Mouse (Mus musculus): ENCODE measurements around the gene Usp37. TPM values are rescaled to one million over a fixed set of nuclear protein-coding genes. Genes with fewer than 3 reads are reported as not detected.
A peak's percentile ranks its signal among the peaks of the same experiment; 100 is the strongest.

The Usp37 gene
- polyA plus RNA-seq, 1 experiment from 2014 or later = 24.1 TPM

DNA sequence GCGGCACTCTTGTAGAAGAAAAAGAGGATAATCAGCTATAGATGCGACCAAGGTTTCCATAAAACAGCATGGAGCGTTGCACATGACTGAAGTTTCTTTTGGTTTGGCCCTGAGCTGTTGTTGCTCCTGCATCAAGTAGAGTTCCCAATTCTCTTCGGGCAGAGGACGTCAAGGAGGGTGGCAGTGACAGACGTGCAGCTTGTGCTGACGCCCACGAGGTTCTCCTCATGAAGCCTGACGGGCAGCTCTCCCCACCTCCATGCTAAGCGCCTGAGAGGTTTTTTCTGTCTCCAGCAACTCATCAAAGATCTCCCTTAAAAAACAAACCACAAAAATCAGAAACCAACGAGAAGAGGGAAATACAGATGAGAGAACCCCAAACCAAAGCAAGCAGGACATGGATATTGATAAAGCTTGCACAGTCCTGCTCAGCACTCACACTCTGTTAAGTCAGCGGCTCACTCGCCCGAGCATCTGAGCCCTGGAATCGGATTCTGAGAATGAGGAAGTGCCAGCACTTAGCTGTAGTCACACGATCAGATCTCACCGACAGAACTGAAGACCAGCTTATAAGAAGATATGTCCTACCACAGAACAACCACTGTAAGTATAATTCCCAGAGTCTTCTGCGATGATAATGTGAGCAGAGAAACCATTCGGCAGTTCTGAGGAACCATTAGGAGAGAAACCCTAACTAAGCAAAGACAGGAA lies 104.8 kb downstream of the Usp37 start:
- Histone ChIP-seq H3K27me3 (no peaks in the 10 kb centered on the region), H3K36me3 (peaks cover 79% of the 10 kb centered on the region), H3K4me2 (no peak overlapping the region), H3K4me3 (no peak overlapping the region), H3K9me3 (no peaks in the 10 kb centered on the region), H3K9ac (no peak overlapping the region), H3K27ac (replicated peaks) (no peak overlapping the region), H3K4me1 (replicated peaks) (no peaks in the 10 kb centered on the region)
- no peak for ATAC-seq (ENCODE audit: low read depth)
- WGBS = 92% methylated on average over 19 of the region's 19 CpGs

DNA sequence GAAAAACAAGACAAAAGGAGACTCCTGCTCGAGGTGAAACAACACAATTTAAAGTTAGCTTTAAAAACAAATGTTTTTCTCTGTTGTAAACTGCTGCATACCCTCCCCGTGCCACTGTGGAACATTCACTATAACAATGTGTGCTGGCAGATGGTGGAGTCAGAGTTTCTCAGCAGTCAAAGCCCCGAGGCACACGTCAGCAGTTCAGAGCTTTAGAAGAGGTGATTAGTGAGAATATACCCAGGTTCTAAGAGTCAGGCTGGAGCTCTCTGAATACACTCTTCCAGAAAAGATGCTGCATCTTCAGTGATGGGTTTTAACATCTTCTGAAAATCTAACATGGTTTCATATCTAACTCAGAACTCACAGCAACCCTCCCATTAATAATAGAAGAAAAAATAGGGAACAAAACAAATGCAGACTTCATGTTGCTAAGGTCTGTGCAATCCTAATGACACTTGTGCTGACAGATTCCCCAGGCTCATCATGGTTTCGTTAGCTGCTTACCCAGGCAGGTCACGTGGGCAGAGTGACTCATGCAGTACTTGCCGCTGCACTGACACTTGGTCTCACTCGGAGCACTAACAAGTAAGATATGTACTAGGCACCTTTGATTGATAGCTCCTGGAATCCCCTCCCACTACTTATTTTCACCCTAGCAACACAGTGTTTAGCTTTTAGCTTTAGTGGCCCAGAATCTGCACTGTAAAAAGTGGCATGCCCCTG lies 106.2 kb downstream of the Usp37 start:
- H3K9me3 ChIP-seq = no peaks in the 10 kb centered on the region
- 0 out of 2 replicates have a peak overlapping the region, but pooled peaks have one; percentile 15 for H3K27ac ChIP-seq (replicated peaks)
- H3K36me3 ChIP-seq = peaks cover 69% of the 10 kb centered on the region
- no peak overlapping the region for H3K4me3 ChIP-seq
- no peaks in the 10 kb centered on the region for H3K27me3 ChIP-seq
- H3K9ac ChIP-seq = no peak overlapping the region
- no peak for ATAC-seq (ENCODE audit: low read depth)
- no peak overlapping the region for H3K4me2 ChIP-seq
- 77% methylated on average over 8 of the region's 8 CpGs for WGBS
- H3K4me1 ChIP-seq (replicated peaks) = no peaks in the 10 kb centered on the region

DNA sequence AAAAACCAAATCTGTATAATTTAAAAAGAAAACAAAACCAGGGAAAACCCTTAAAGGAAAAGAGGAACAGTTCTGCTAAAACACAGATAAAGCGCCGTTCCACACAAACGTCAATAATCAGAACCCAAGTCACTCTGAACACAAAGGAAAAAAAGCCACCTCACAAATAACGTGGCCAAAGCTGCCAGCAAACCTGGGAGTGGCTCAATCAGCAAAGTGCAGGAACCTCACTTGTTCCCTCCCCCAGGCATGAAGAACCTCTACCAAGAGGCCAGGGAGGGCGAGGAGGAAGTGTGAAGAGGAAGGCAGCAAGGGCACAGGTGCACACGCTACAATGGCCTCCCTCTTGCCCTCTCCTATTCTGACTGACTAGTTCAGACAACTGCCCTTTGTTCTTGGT lies 108.5 kb downstream of the Usp37 start:
- no peaks in the 10 kb centered on the region for H3K9me3 ChIP-seq
- WGBS = 91% methylated on average over 6 of the region's 6 CpGs
- H3K4me2 ChIP-seq = no peak overlapping the region
- ATAC-seq (ENCODE audit: low read depth) = no peak
- H3K4me3 ChIP-seq = no peak overlapping the region
- peaks cover 52% of the 10 kb centered on the region for H3K36me3 ChIP-seq
- H3K27me3 ChIP-seq = no peaks in the 10 kb centered on the region
- H3K27ac ChIP-seq (replicated peaks) = no peak overlapping the region
- peaks cover 4% of the 10 kb centered on the region; the same call in 1 of the 2 replicates for H3K4me1 ChIP-seq (replicated peaks)
- H3K9ac ChIP-seq = no peak overlapping the region

DNA sequence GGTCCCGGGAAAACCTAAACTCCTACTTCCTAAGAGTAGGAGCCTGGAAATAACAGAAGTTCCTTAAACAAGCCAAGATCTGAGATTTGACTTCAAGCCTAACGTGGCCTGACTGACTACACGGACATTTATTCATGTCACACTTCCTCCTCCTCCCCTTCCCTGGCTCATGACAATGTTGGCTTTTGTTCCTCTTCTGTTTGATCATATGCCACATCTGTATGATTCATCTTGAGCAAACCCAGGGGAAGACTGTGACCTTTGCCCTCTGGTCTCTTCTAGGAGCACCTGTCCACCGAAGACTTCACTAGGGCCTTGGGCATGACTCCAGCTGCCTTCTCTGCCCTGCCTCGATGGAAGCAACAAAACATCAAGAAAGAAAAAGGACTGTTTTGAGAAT lies 109.5 kb downstream of the Usp37 start:
- Histone ChIP-seq H3K9ac (no peak overlapping the region), H3K4me3 (no peak overlapping the region), H3K4me1 (replicated peaks) (peaks cover 4% of the 10 kb centered on the region; the same call in 1 of the 2 replicates), H3K4me2 (no peak overlapping the region), H3K36me3 (peaks cover 44% of the 10 kb centered on the region), H3K27me3 (no peaks in the 10 kb centered on the region), H3K9me3 (no peaks in the 10 kb centered on the region), H3K27ac (replicated peaks) (no peak overlapping the region)
- WGBS = 69% methylated on average over 5 of the region's 5 CpGs
- no peak for ATAC-seq (ENCODE audit: low read depth)

DNA sequence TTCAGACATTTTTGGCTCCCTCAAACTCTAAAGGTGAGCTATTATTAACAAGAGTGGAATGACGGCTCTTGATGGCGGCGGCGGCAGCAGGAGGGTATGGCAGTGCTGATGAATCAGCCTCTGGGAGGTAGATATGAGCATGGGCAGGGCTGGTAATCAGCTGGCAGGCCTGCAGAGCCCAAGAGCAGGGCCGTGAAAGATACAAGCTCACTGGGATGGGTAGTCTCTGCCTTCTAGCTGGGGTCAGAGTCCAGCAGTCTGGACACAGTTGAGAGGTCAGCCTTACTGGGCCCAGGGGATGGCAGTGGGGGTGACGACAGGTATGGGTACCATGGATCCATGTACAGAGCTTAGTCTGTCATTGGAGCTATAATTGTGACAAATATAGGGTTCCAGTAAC lies 110.9 kb downstream of the Usp37 start:
- H3K4me1 ChIP-seq (replicated peaks) = peaks cover 4% of the 10 kb centered on the region; the same call in 1 of the 2 replicates
- no peak for ATAC-seq (ENCODE audit: low read depth)
- no peak overlapping the region for H3K9ac ChIP-seq
- WGBS = 78% methylated on average over 6 of the region's 6 CpGs
- H3K9me3 ChIP-seq = no peaks in the 10 kb centered on the region
- H3K36me3 ChIP-seq = peaks cover 32% of the 10 kb centered on the region
- no peak overlapping the region for H3K4me2 ChIP-seq
- no peak overlapping the region for H3K27ac ChIP-seq (replicated peaks)
- no peaks in the 10 kb centered on the region for H3K27me3 ChIP-seq
- H3K4me3 ChIP-seq = no peak overlapping the region

DNA sequence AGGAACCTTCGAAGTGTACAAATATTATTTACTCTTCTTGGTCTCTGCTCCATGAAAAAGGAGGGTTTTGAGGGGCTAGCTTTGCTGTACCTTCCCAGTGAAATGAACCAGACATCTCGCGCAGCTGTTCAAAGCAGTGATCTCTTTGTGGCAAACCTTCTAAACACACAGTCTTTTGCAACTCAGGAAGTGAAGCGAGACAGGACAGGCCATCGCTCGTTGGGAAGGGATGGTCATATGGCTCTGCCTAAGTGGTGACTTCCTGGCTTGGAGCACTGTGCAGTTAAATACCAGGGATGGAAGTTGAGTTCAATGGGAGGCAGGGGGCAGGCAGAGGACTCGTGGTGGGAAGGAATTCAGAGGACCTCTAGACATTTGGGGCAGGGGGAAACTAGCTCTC lies 118.2 kb downstream of the Usp37 start:
- Histone ChIP-seq H3K9me3 (no peaks in the 10 kb centered on the region), H3K36me3 (no peaks in the 10 kb centered on the region), H3K27me3 (no peaks in the 10 kb centered on the region), H3K4me1 (replicated peaks) (peaks cover 4% of the 10 kb centered on the region; the same call in 1 of the 2 replicates), H3K27ac (replicated peaks) (no peak overlapping the region), H3K9ac (no peak overlapping the region), H3K4me3 (no peak overlapping the region), H3K4me2 (no peak overlapping the region)
- 81% methylated on average over 7 of the region's 7 CpGs for WGBS
- ATAC-seq (ENCODE audit: low read depth) = no peak

DNA sequence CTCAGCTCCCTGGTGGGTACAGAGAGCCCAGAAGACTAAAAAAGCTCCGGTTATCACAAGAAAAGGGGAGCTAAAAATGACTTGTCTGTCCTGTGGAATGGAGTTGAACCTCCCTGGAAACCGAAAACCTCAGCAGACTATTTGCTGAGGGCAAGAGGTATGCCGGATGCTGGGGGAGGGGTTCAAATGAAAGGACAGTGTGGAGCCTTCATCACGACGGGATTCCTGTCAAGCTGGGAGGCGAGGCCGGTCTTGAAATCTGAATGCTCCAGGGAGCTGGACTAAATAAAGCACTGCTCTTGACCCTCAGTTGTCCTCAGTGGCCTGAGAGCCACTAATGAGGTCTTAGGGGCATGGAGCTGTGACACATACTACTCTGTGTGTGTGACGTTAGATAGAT lies 120.9 kb downstream of the Usp37 start:
- Histone ChIP-seq H3K36me3 (no peaks in the 10 kb centered on the region), H3K4me1 (replicated peaks) (peaks cover 4% of the 10 kb centered on the region; the same call in 1 of the 2 replicates), H3K9ac (no peak overlapping the region), H3K27me3 (no peaks in the 10 kb centered on the region), H3K4me3 (no peak overlapping the region), H3K4me2 (no peak overlapping the region), H3K9me3 (no peaks in the 10 kb centered on the region), H3K27ac (replicated peaks) (no peak overlapping the region)
- no peak for ATAC-seq (ENCODE audit: low read depth)
- 42% methylated on average over 8 of the region's 8 CpGs for WGBS

DNA sequence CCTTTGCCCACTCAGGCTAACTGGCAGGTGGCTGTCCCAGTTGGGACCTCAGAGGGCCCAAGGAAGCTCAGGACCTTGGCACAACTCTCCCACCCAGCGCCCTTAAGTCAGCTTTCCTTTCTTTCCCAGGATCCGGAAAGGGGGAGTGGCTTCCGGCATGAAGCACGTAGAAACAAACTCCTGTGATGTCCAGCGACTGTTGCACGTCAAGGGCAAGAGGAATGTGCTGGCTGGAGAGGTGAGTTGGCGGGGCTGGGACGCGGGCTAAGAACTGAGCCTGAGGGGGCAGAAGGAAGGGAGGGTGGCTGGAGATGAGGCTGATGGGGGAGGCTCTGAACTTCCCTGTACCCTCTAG lies 124.7 kb downstream of the Usp37 start:
- H3K36me3 ChIP-seq = no peaks in the 10 kb centered on the region
- no peak overlapping the region for H3K4me2 ChIP-seq
- no peak overlapping the region for H3K9ac ChIP-seq
- peaks cover 4% of the 10 kb centered on the region; the same call in 1 of the 2 replicates for H3K4me1 ChIP-seq (replicated peaks)
- H3K9me3 ChIP-seq = no peaks in the 10 kb centered on the region
- H3K4me3 ChIP-seq = no peak overlapping the region
- no peak overlapping the region for H3K27ac ChIP-seq (replicated peaks)
- 77% methylated on average over 9 of the region's 9 CpGs for WGBS
- ATAC-seq (ENCODE audit: low read depth) = no peak
- H3K27me3 ChIP-seq = no peaks in the 10 kb centered on the region

DNA sequence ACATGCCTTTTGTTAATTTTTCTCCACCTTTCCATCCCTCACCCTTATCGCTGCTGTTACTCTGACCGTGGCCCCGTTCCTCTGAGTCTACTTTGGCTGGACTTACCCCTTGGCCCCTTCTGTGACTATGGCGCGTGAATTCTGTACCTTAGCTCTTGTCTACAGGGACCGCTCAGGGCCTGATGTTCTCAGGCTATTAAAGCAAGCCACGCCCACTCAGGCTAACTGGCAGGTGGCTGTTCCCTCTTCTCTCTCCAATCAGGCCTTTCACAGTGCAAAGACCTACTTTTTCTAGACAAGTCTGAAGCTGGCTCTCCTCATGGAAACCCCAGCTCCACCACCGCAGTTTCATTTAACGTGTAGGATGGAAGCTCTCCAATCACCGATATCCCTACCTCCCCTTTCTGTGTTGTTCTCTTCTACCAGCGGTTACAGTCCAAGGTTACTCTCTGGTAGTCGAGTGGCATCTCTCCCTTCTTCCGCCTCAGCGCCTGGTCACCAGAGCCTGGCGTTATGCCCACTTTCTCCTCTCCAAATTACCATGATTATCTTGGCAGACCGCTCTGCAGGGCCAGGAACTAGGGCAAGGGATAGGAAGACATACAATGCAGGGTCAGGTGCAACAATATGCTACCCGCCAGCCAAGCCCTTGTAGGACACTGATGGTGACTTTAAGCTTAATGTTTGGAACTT lies 125.2 kb downstream of the Usp37 start:
- H3K27me3 ChIP-seq = no peaks in the 10 kb centered on the region
- WGBS = 77% methylated on average over 17 of the region's 17 CpGs
- ATAC-seq (ENCODE audit: low read depth) = no peak
- peaks cover 4% of the 10 kb centered on the region; the same call in 1 of the 2 replicates for H3K4me1 ChIP-seq (replicated peaks)
- no peak overlapping the region for H3K4me2 ChIP-seq
- H3K9ac ChIP-seq = no peak overlapping the region
- H3K27ac ChIP-seq (replicated peaks) = no peak overlapping the region
- no peaks in the 10 kb centered on the region for H3K36me3 ChIP-seq
- H3K4me3 ChIP-seq = no peak overlapping the region
- H3K9me3 ChIP-seq = no peaks in the 10 kb centered on the region

DNA sequence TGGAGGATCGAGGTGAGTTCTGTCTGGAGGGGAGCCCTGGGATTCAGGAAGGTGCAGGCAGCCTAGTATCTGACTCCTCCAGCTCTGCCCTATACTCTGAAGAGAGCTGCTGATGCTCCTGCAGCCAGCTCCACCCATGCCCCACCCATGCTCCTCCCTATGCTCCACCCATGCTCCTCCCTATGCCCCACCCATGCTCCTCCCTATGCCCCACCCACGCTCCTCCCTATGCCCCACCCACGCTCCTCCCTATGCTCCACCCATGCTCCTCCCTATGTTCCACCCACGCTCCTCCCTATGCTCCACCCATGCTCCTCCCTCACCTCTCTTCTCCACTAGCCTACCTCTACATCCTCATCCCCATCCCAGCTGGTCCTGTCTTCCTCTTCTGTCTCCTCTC lies 128.9 kb downstream of the Usp37 start:
- H3K4me1 ChIP-seq (replicated peaks) = no peaks in the 10 kb centered on the region
- no peaks in the 10 kb centered on the region for H3K9me3 ChIP-seq
- H3K27me3 ChIP-seq = no peaks in the 10 kb centered on the region
- H3K27ac ChIP-seq (replicated peaks) = no peak overlapping the region
- H3K4me3 ChIP-seq = no peak overlapping the region
- 44% methylated on average over 4 of the region's 4 CpGs for WGBS
- no peak overlapping the region for H3K4me2 ChIP-seq
- ATAC-seq (ENCODE audit: low read depth) = no peak
- H3K36me3 ChIP-seq = no peaks in the 10 kb centered on the region
- H3K9ac ChIP-seq = no peak overlapping the region

DNA sequence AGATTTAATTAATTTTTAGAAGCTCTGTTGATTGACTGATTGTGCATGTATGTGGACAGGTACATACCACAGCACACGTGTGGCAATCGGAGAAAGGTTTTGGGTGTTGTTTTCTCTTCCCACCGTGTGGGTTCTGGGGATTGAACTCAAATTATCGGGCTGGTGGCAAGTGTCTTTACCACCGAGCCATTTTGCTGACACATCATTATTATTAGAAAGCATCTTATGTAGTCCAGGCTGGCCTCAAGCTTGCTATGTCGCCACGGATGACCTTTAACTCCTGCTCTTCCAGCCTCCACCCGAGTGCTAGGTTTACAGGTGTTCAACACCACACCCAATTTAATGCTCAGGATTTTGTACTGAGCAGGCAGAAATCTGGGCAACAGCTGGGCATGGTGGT lies 131.4 kb downstream of the Usp37 start:
- no peaks in the 10 kb centered on the region for H3K27me3 ChIP-seq

DNA sequence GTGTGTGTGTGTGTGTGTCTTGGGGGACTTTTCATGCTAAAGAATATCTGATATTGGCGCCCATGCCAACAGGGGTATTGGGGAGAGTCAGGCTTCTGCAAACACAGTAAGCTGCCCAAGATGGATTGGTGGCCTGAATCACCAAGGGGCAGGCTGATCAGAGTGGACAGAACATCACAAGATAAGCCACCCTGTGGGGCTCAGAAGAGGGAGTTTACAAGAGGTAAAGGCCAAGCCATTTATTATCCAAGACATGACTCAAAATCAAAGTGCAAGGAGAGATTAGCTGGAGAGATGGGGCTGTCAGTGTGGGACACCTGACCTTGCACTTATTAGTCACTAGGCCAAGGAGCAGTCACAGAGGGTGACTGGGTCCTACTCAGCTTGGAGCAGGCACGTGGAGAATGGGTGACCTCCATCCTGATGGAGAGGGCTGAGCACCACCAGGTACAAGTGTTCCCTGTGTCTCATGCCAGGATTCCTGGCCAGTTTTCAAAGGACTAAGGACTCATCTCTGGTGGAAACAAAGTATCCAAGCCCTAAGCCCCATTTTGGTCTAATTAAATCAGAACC lies 132.2 kb downstream of the Usp37 start:
- Histone ChIP-seq H3K27me3 (no peaks in the 10 kb centered on the region), H3K4me2 (no peak overlapping the region), H3K27ac (replicated peaks) (no peak overlapping the region), H3K9ac (no peak overlapping the region), H3K36me3 (no peaks in the 10 kb centered on the region), H3K4me3 (no peak overlapping the region), H3K4me1 (replicated peaks) (no peaks in the 10 kb centered on the region), H3K9me3 (no peaks in the 10 kb centered on the region)
- 70% methylated on average over 2 of the region's 2 CpGs for WGBS
- no peak for ATAC-seq (ENCODE audit: low read depth)

More for the DNA sequence above, 131.4 kb downstream of the Usp37 start:
- Histone ChIP-seq H3K27ac (replicated peaks) (no peak overlapping the region), H3K9me3 (no peaks in the 10 kb centered on the region), H3K4me1 (replicated peaks) (no peaks in the 10 kb centered on the region), H3K9ac (no peak overlapping the region), H3K36me3 (no peaks in the 10 kb centered on the region), H3K4me3 (no peak overlapping the region), H3K4me2 (no peak overlapping the region)
- no peak for ATAC-seq (ENCODE audit: low read depth)
- 83% methylated on average over 8 of the region's 8 CpGs for WGBS

All from neural tube, embryonic 13.5 days (tissue).